Mouse (Mus musculus) neural tube, embryonic 12.5 days (tissue): Measurements from ENCODE around the gene Gm5741. TPM values are rescaled to one million over a fixed set of nuclear protein-coding genes. Genes with fewer than 3 reads are reported as not detected.

ENCODE experiments used
- ATAC-seq: fragments of 200-750 bp; cut with Nextera tagmentation; 2 replicates; pipeline ENCODE4 v1.8.0; 2017; ENCODE audit warnings: low read depth, mild to moderate bottlenecking, moderate TSS enrichment, moderate library complexity; ENCODE audit not compliant: low FRiP score
- H3K27ac ChIP-seq: fragments of 300-500 bp; sonication (generic); 2 replicates; pipeline ENCODE4 v1.5.1; 2016
- H3K27me3 ChIP-seq: fragments of 300-500 bp; sonication (generic); replicated peaks from 2 replicates; pipeline ENCODE4 v1.6.1; 2016; ENCODE audit warnings: mild to moderate bottlenecking
- H3K36me3 ChIP-seq: fragments of 300-500 bp; sonication (generic); 2 replicates; pipeline ENCODE4 v1.6.1; 2016; ENCODE audit warnings: mild to moderate bottlenecking
- H3K4me1 ChIP-seq: fragments of 300-500 bp; sonication (generic); 2 replicates; pipeline ENCODE4 v1.6.1; 2016
- H3K4me2 ChIP-seq: fragments of 300-500 bp; sonication (generic); replicated peaks from 2 replicates; pipeline ENCODE4 v1.6.1; 2016; ENCODE audit warnings: mild to moderate bottlenecking
- H3K4me3 ChIP-seq: fragments of 300-500 bp; sonication (generic); 2 replicates; pipeline ENCODE4 v1.5.1; 2016
- H3K9ac ChIP-seq: fragments of 300-500 bp; sonication (generic); 2 replicates; pipeline ENCODE4 v1.6.1; 2016; ENCODE audit warnings: mild to moderate bottlenecking
- H3K9me3 ChIP-seq: fragments of 300-500 bp; sonication (generic); 2 replicates; pipeline ENCODE4 v1.6.1; 2016; ENCODE audit warnings: mild to moderate bottlenecking
- WGBS: fragments of 180-500 bp; shearing (Covaris S2); methylation state at CpG from one replicate; pipeline ENCODE4 v1.1.7; 2016; 5-methylcytosine and 5-hydroxymethylcytosine counted together
- microRNA-seq: library from miRNA; unstranded; fragments of <30 nt; microRNA quantifications from one replicate; pipeline ENCODE4, GENCODE M21; 2017
- polyA plus RNA-seq: library from polyadenylated mRNA; unstranded; fragments of >200 nt; fragmentation: Nextera tagmentation; extraction: Ambion mirVana; gene quantifications from 2 replicates; pipeline ENCODE4 v1.2.1, GENCODE M21; 2016

Gm5741 gene
- polyA plus RNA-seq, 1 experiment from 2014 or later, result not detected

- Histone ChIP-seq H3K9me3 (no peaks in the 10 kb centered on the region), H3K4me2 (peak overlapping the region; percentile 98), H3K27ac (no peak overlapping the region), H3K4me1 (peaks cover 34% of the 10 kb centered on the region), H3K27me3 (no peaks in the 10 kb centered on the region), H3K9ac (no peak overlapping the region), H3K4me3 (0 out of 2 replicates have a peak overlapping the region, but pooled peaks have one; percentile 76), H3K36me3 (peaks cover 50% of the 10 kb centered on the region)
- ATAC-seq, result no peak
- WGBS, result 90% methylated on average over 3 of the region's 3 CpGs
These were observed 43.9 kb downstream of the Gm5741 start for GRCm38 (mm10) chr8:85023846-85024245.

DNA sequence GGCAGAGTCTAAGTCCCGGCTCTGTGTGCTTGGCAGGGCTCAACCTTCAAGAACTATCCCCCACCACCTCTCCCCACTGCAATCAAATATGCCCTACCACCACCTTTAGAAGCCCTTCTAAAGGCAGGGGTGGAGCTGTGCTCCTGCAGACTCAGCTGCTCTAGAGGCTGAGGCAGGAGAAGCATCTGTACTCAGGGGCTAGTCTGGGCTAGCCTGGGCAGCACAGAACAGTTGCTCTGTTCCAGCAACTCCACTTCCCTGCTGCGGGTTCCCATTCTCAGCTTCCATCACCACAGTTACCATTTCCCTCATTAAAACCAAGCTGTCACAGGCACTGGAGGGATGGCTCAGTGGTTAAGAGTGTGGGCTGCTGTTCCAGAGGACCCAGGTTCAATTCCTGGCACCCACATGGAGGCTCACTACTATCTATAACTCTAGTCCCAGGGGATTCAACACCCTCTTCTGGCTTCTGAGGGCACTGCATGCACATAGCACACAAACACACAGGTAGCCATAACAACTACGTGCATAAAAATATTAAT is 46.2 kb downstream of the Gm5741 start:
- H3K27ac ChIP-seq, result no peak overlapping the region
- no peak for ATAC-seq
- peaks cover 69% of the 10 kb centered on the region for H3K36me3 ChIP-seq
- 96% methylated on average over 3 of the region's 3 CpGs for WGBS
- no peak overlapping the region for H3K9ac ChIP-seq
- no peak overlapping the region for H3K4me2 ChIP-seq
- no peak overlapping the region for H3K4me3 ChIP-seq
- H3K9me3 ChIP-seq, result no peaks in the 10 kb centered on the region
- peaks cover 23% of the 10 kb centered on the region for H3K4me1 ChIP-seq
- no peaks in the 10 kb centered on the region for H3K27me3 ChIP-seq

Small RNA genes lying within 50 kb of the gene (microRNA-seq; reads per million reads assigned to microRNA genes)
- gene Gm23388, result 9.0 reads per million, percentile 21 among the genes with 10 or more reads in this experiment
- gene Mir7070, result 1.5 reads per million

Other genes starting within 250 kb of the Gm5741 start
- gene Dand5, start 245.2 kb downstream of the Gm5741 start, polyA plus RNA-seq, result 6.5 and 8.3 TPM in 2 replicates
- 39.7 and 40.1 TPM in 2 replicates for gene Gadd45gip1, start 236.5 kb downstream of the Gm5741 start, polyA plus RNA-seq
- gene Rad23a, start 227.3 kb downstream of the Gm5741 start, polyA plus RNA-seq, result 89.7 and 94.8 TPM in 2 replicates
- 753 and 769 TPM in 2 replicates for gene Calr, start 221.0 kb downstream of the Gm5741 start, polyA plus RNA-seq
- gene Farsa, start 211.0 kb downstream of the Gm5741 start, polyA plus RNA-seq, result 108 and 110 TPM in 2 replicates
- 34.2 and 34.9 TPM in 2 replicates for gene Syce2, start 195.9 kb downstream of the Gm5741 start, polyA plus RNA-seq
- 32.1 and 37.0 TPM in 2 replicates for gene Gcdh, start 174.1 kb downstream of the Gm5741 start, polyA plus RNA-seq
- gene Klf1, start 166.1 kb downstream of the Gm5741 start, polyA plus RNA-seq, result 3.4 and 4.0 TPM in 2 replicates
- gene Dnase2a, start 159.4 kb downstream of the Gm5741 start, polyA plus RNA-seq, result 5.2 and 6.5 TPM in 2 replicates
- 43.0 and 44.9 TPM in 2 replicates for gene Mast1, start 130.6 kb downstream of the Gm5741 start, polyA plus RNA-seq
- gene Rtbdn, start 121.0 kb downstream of the Gm5741 start, polyA plus RNA-seq, result 0.93 and 1.1 TPM in 2 replicates
- not detected in 2 replicates for gene Gm49661, start 98.5 kb downstream of the Gm5741 start, polyA plus RNA-seq
- gene Prdx2, start 98.4 kb downstream of the Gm5741 start, polyA plus RNA-seq, result 1,247 and 1,331 TPM in 2 replicates
- 78.4 and 85.2 TPM in 2 replicates for gene Rnaseh2a, start 98.2 kb downstream of the Gm5741 start, polyA plus RNA-seq
- 9.9 TPM in 2 replicates for gene Junb, start 89.3 kb downstream of the Gm5741 start, polyA plus RNA-seq
- 17.6 and 18.2 TPM in 2 replicates for gene Hook2, start 77.4 kb downstream of the Gm5741 start, polyA plus RNA-seq
- not detected in 2 replicates for gene Best2, start 53.5 kb downstream of the Gm5741 start, polyA plus RNA-seq
- gene Asna1, start 42.7 kb downstream of the Gm5741 start, polyA plus RNA-seq, result 144 and 150 TPM in 2 replicates
- gene Trir, start 41.2 kb downstream of the Gm5741 start, polyA plus RNA-seq, result 180 and 189 TPM in 2 replicates
- 39.2 and 40.4 TPM in 2 replicates for gene Tnpo2, start 31.1 kb downstream of the Gm5741 start, polyA plus RNA-seq
- gene Fbxw9, start 7.9 kb downstream of the Gm5741 start, polyA plus RNA-seq, result 38.1 and 40.5 TPM in 2 replicates
- 76.3 and 87.4 TPM in 2 replicates for gene Dhps, start 3.8 kb upstream of the Gm5741 start, polyA plus RNA-seq
- 104 and 111 TPM in 2 replicates for gene Wdr83os, start 12.8 kb upstream of the Gm5741 start, polyA plus RNA-seq
- gene Wdr83, start 13.3 kb upstream of the Gm5741 start, polyA plus RNA-seq, result 54.6 and 57.9 TPM in 2 replicates
- gene Man2b1, start 15.3 kb upstream of the Gm5741 start, polyA plus RNA-seq, result 18.0 and 18.7 TPM in 2 replicates
- gene Zfp791, start 55.1 kb upstream of the Gm5741 start, polyA plus RNA-seq, result 1.4 TPM in 2 replicates
- gene Cks1brt, start 83.9 kb upstream of the Gm5741 start, polyA plus RNA-seq, result not detected in 2 replicates
- not detected in 2 replicates for gene Olfr371, start 158.0 kb upstream of the Gm5741 start, polyA plus RNA-seq
- gene Orc6, start 231.7 kb upstream of the Gm5741 start, polyA plus RNA-seq, result 86.5 and 89.0 TPM in 2 replicates
- 157 and 177 TPM in 2 replicates for gene Vps35, start 231.8 kb upstream of the Gm5741 start, polyA plus RNA-seq